Mouse (Mus musculus) heart, adult 9 months (tissue): ENCODE measurements at regions not wholly inside any gene's neighbourhood (a gene's known extent, or its start where the extent isn't known, plus 50 kb on each side); places are given as distances from the start of the nearest gene placed in this dataset.

ENCODE experiments used
- DNase-seq, 2 experiments: peaks; one replicate each; pipeline ENCODE4 v3.0.0; 2022; ENCODE audit warnings: low spot score in 2 of 2

DNA sequence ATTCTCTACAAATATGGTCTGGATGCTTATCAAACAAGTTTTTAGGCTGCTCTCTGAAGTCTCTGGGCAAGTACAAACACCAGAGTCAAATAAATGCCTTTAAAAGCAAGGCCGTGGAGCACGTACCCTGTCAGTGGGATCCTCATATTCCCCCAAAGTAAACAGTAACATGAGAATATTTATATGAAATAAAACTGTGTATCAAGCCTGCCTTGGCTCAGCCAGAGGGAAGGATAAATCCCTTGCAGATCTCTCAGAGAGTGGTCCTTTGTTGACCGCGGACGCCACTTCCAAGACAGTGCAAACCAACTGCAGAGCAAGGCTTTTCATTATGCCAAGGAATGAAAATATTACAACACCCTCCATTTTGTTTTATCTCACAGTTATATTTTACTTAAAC, 104.8 kb upstream of the 1700066M21Rik start:
- no peak for DNase-seq

DNA sequence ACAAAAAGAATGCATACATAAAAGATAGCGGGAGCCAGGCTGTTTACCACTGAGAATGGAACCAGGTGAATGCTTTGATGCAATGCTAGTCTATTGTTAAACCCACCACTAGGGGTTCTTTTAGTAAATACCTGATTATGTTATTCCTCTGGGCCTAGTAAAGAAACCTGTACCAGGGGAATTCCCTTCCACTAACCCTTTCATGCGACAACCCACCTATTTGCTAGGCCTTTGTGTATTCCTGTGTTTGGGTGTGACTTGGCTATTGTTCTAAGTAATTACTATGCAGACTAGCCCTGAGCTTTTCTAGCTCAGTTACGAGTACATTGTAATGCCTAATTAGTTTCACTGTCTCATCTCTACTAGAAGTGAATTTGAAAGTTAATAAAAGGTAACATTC, 95.9 kb upstream of the 1700066M21Rik start:
- DNase-seq: no peak

DNA sequence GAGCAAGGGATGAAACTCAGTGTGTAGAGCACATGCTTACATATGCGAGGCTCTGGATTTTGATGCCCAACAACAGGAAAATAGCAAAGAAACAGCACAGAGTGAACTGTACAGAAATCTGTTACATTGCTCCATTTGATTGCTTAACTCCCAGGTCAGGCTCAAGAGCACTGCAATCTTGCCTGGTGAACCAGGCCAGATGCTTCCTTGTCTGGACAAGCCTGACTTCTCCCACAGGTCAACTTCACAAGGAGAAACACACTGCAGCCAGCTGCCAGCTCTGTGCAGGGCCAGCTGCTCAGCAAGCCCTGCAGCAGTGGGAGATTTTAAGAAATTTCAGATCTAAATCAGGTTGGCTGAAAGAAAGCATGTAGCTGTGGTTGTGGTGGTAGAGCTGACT, 81.2 kb upstream of the 1700066M21Rik start:
- no peak for DNase-seq

DNA sequence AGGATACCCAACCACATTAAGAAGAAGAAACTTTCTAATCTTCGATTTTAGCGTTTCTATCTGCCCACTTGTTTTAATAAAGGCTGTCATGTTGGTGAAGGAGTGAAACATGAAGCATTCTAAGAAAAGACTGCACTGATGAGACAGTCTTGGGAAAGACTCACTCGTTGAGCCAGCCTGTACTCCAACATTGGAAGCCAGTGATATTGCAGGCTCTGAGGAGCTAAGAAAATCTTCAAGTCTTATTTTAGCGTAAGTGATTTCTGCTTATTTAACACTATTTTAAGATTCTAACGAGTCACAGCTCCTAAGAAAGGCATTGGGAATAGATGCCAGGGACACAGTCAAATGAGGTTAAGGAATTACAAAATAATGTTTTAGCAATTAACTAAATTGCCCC, 78.9 kb upstream of the 1700066M21Rik start:
- no peak for DNase-seq

DNA sequence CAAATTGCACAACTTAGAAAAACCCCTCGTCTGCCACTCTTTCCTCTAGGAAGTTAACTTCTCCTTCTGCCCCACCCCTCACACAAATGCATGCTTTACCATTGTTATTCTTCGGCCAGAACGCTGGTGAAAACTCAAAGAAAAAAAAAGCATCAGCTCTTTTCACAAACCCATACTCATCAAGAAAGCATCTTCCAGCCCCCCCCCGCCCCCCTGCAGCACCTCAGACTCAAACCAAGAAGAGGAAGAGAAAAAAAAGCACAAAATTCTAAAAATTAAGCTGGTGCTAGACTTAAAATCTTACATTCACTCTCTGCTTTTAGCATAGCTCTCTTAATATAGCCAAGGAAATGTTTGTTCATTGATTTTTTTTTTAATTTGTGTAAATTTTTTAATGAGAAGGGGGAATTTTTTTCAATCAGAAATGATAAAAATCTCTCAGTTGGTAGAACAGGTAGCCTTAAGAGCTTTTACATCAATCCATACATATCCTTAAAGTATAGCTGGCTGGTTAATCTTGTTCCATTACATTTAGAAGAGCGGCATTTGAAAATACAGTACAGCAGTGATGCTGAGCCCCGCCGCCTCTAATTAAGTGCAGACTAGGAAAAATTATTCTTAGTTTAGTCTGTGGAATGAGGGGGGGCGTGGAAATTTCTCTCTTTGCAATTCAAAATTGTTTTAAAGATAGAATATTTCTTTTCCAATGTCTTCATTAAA, 76.0 kb upstream of the 1700066M21Rik start:
- no peak for DNase-seq

DNA sequence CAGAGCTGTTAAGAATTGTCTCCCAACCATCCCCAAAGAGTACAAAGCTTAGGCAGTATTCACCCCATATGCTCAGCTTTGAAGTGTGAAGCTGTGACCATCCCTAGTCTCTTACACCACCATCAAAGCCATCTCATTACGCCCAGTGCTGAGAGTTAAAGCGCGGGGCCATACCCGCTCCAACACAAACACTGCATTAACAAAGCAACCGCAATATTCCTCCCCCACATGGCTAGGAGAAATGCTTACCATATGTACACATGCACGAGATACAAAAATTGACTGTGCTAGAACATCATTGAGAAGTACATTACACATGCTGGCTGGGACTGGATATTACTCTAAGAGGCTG, 75.5 kb upstream of the 1700066M21Rik start:
- no peak for DNase-seq

DNA sequence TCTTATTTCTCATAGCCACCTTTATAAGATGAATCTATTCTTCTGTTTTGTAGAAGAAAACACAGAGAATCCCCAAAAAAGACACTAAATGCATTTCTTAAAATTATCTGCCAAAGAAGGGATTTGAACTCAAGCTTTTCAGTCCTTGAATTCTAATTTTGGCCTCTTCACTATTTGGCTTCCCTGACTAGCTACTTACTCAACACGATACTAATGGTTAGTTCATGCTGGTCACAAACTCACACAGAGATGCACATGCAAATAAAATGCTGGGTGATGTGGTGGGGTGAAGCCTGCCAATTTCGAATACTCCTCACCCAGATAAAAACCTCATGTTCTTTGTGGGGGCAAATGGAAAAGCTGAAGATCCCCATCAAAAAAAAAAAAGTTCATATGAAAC, 72.7 kb upstream of the 1700066M21Rik start:
- no peak for DNase-seq

DNA sequence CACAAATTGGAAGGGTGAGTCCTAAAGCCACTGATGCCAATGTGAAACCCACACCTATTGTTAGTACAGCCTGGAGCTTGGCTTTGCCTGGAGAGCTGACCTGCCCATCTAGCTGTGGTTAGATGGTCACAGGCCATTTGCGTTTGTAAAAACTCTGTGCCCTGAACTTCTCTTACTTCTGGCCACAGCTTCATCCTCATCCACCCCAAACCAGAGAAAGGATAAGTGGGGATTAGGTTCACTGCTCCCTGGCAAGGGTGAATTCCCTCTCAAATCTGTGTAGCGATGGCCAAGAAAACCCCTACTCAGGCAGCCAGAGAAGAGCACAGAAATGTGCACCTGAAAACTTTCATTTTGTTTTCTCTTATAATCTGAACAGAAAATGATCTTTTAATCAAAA, 54.9 kb upstream of the 1700066M21Rik start:
- DNase-seq: no peak

DNA sequence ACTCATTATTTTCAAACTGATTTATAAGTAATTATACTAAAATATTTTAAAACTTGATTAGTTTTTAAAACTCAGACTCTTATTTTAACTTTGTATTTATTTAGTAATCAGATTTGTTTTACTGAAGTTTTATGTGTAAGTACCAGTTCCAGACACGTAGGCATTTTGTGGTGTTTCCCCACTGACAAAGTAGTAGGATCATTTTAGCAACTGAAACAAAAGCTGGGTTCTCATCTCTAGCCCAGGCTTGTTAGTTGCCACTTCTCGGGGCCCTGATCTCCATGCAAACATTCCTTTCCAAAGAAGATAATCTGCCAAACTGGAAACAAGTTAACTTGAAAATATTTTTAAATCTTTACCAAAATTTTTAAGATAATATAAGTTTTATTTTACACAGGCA, 54.3 kb upstream of the 1700066M21Rik start:
- DNase-seq: no peak

DNA sequence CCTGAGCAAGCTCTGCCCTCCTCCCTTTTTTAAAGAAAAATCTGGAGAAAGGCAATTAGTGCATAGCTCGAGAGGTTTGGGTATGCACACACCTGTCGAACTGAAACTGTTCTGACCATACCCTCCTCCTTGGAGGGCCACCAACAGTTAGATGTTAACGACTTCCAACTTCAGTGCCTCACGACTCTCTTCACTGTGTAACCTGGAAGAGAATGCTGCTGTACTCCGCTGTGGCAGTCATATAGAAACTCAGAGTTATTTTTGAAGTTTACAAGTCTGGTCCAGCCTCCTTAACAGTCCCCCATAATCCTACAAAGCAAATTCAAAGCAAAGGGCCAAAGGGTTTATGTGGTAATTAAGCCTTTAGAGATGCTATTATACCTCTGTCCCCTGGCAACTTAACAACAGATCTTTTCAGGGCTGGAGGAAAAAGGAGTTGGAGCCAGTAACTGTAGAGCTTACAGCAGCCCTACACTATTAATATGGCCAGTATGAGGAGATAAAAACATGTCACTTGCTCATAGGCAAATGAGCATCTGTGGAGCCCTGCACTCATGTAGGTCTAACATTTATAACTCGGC, 51.7 kb upstream of the 1700066M21Rik start:
- DNase-seq: no peak
